Mouse (Mus musculus): ENCODE results near the gene Hrh1. TPM values are rescaled to one million over a fixed set of nuclear protein-coding genes. Genes with fewer than 3 reads are reported as not detected.

Gene Hrh1
- polyA plus RNA-seq, 1 experiment from 2014 or later: not detected

DNA sequence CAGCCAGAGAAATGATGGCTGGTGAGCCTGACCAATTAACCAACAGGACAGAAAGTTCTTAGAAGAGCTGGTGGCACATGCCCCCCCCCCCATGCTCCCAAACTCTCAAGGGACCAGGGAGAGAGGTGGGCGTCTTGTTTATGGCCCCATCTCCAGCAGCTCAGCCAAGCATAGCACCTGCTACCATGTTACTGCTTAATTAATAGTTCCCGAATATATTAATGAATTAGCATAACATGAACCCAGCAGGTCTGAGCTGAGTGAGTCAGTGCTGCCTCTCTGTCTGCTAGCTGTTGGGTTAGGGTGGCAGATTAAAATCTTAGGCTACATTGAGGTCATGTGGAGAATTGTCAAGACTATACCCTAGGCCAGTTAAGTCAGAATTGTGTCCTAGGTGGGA is 62.2 kb downstream of the Hrh1 start:
- WGBS (ENCODE audit: insufficient replicate concordance): 83% methylated on average over 2 of the region's 2 CpGs
- no peak for DNase-seq

DNA sequence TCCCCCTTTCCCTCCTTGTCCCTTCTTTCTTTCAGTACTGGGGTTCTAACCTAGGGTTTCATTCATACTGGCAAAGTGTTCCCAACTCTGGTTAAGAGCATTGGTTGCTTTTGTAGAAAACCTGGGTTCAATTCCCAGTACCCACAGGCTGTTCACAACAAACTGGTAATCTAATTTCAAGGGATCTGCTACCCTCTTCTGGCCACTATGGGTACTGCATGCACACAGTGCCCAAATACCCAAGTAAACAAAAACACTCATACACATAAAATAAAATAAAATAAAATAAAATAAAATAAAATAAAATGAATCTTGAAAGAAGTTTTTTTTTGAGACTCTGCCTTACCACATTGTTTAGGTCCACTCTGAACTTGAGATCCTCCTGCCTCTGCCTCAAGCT is 63.8 kb downstream of the Hrh1 start:
- peak; percentile 33 for DNase-seq
- H3K4me1 ChIP-seq (ENCODE audit: insufficient read depth): no peaks in the 10 kb centered on the region
- no peaks in the 10 kb centered on the region for H3K9me3 ChIP-seq (ENCODE audit: low read length)
- no peak overlapping the region for H3K4me3 ChIP-seq (ENCODE audit: low read depth, low read length)
- H3K4me2 ChIP-seq (ENCODE audit: low read depth, low read length): no peak overlapping the region
- ATAC-seq: no peak
- no peak overlapping the region for H3K27ac ChIP-seq (ENCODE audit: low read depth)
- no peaks in the 10 kb centered on the region for H3K36me3 ChIP-seq (replicated peaks; ENCODE audit: insufficient read depth, low read length)
- H3K9ac ChIP-seq (replicated peaks): no peak overlapping the region
- TF ChIP-seq CTCF (IDR thresholded peaks at IDR 0.05; ENCODE audit: low read depth) (peak; percentile 64), EP300 (IDR thresholded peaks at IDR 0.05; ENCODE audit: low read depth) (no peak)
- H3K27me3 ChIP-seq (ENCODE audit: insufficient read depth, low read length): no peaks in the 10 kb centered on the region

More for the DNA sequence above, 62.2 kb downstream of the Hrh1 start:
- H3K4me3 ChIP-seq (ENCODE audit: low read depth, low read length): no peak overlapping the region
- ATAC-seq: no peak
- H3K27me3 ChIP-seq (ENCODE audit: insufficient read depth, low read length): no peaks in the 10 kb centered on the region
- no peaks in the 10 kb centered on the region for H3K4me1 ChIP-seq (ENCODE audit: insufficient read depth)
- no peak overlapping the region for H3K9ac ChIP-seq (replicated peaks)
- no peak overlapping the region for H3K27ac ChIP-seq (ENCODE audit: low read depth)
- H3K4me2 ChIP-seq (ENCODE audit: low read depth, low read length): no peak overlapping the region
- TF ChIP-seq CTCF (IDR thresholded peaks at IDR 0.05; ENCODE audit: low read depth) (no peak), EP300 (IDR thresholded peaks at IDR 0.05; ENCODE audit: low read depth) (no peak)
- H3K9me3 ChIP-seq (ENCODE audit: low read length): no peaks in the 10 kb centered on the region; the same call in 1 of the 2 replicates
- H3K36me3 ChIP-seq (replicated peaks; ENCODE audit: insufficient read depth, low read length): no peaks in the 10 kb centered on the region

DNA sequence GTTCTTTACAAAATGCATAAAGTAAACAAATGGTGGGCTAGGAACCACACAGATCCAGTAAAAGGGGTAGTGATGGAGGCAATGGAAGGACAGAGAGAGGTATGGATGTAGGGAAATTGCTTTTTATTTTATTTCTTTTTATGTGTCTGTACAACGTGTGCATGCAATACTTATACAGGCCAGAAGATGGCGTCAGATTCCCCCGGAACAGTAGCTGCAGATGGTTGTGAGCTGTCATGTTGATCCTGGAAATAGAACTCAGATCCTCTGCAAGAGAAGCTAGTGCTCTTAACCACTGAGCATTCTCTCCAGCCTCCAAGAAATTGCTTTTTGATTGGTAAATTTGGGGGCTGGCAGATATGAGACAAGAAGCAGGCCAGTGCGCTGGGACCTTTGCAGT is 65.0 kb downstream of the Hrh1 start:
- H3K9ac ChIP-seq (replicated peaks): no peak overlapping the region
- TF ChIP-seq CTCF (IDR thresholded peaks at IDR 0.05; ENCODE audit: low read depth) (peak; percentile 49), EP300 (IDR thresholded peaks at IDR 0.05; ENCODE audit: low read depth) (no peak)
- H3K4me1 ChIP-seq (ENCODE audit: insufficient read depth): no peaks in the 10 kb centered on the region
- DNase-seq (no peak), ATAC-seq (no peak)
- H3K4me2 ChIP-seq (ENCODE audit: low read depth, low read length): no peak overlapping the region
- H3K36me3 ChIP-seq (replicated peaks; ENCODE audit: insufficient read depth, low read length): no peaks in the 10 kb centered on the region
- no peak overlapping the region for H3K4me3 ChIP-seq (ENCODE audit: low read depth, low read length)
- no peaks in the 10 kb centered on the region for H3K9me3 ChIP-seq (ENCODE audit: low read length)
- H3K27me3 ChIP-seq (ENCODE audit: insufficient read depth, low read length): no peaks in the 10 kb centered on the region
- 25% methylated on average over 4 of the region's 4 CpGs for WGBS (ENCODE audit: insufficient replicate concordance)
- H3K27ac ChIP-seq (ENCODE audit: low read depth): no peak overlapping the region

DNA sequence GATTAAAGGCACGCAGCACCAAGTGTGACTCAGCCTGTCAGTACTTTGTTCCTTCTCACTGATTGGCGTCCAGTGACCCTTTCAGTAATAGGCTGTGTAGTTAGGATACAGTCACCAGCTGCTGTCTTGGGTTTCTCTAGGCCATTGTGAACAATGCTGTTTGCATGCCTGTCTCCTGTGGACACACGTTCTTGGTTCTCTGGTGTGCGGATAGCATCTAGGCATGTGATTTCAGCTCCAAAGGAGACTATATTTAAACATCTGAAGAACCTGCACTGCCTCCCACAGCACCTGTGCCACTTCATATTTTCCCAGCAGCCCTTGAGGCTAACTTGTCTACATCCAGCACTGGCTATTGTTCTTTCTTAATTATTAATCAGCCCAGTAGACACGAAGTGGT is 75.8 kb downstream of the Hrh1 start:
- Histone ChIP-seq H3K4me2 (ENCODE audit: low read depth, low read length) (no peak overlapping the region), H3K4me3 (ENCODE audit: low read depth, low read length) (no peak overlapping the region), H3K27me3 (ENCODE audit: insufficient read depth, low read length) (no peaks in the 10 kb centered on the region), H3K9ac (replicated peaks) (no peak overlapping the region), H3K27ac (ENCODE audit: low read depth) (no peak overlapping the region), H3K36me3 (replicated peaks; ENCODE audit: insufficient read depth, low read length) (no peaks in the 10 kb centered on the region), H3K4me1 (ENCODE audit: insufficient read depth) (no peaks in the 10 kb centered on the region), H3K9me3 (ENCODE audit: low read length) (no peaks in the 10 kb centered on the region)
- no peak for ATAC-seq
- TF ChIP-seq CTCF (IDR thresholded peaks at IDR 0.05; ENCODE audit: low read depth) (no peak), EP300 (IDR thresholded peaks at IDR 0.05; ENCODE audit: low read depth) (no peak)
- no peak for DNase-seq
- 69% methylated on average over 5 of the region's 5 CpGs for WGBS (ENCODE audit: insufficient replicate concordance)

DNA sequence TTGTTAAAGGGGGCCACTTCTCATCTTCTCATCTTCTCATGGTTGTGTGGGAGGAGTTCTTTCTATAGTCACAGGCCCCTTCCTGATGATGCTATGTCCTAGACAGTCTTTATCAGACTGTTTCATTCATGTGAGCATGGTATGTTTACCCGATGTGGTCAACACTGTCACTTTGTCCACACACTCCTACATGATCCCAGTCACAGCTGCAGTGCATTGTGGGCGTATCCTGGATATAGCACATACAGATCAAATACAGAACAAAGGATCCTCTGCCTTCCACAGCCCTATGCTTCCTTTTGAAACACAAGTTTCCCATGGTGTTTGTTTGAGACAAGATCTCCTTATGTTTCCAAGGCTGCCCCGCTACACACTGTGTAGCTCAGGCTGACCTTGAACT is 76.3 kb downstream of the Hrh1 start:
- TF ChIP-seq CTCF (IDR thresholded peaks at IDR 0.05; ENCODE audit: low read depth) (no peak), EP300 (IDR thresholded peaks at IDR 0.05; ENCODE audit: low read depth) (no peak)
- H3K27me3 ChIP-seq (ENCODE audit: insufficient read depth, low read length): no peaks in the 10 kb centered on the region
- no peak for ATAC-seq
- no peaks in the 10 kb centered on the region for H3K4me1 ChIP-seq (ENCODE audit: insufficient read depth)
- H3K9ac ChIP-seq (replicated peaks): no peak overlapping the region
- no peak for DNase-seq
- WGBS (ENCODE audit: insufficient replicate concordance): 74% methylated on average over 3 of the region's 3 CpGs
- no peak overlapping the region for H3K27ac ChIP-seq (ENCODE audit: low read depth)
- no peak overlapping the region for H3K4me2 ChIP-seq (ENCODE audit: low read depth, low read length)
- H3K36me3 ChIP-seq (replicated peaks; ENCODE audit: insufficient read depth, low read length): no peaks in the 10 kb centered on the region
- H3K9me3 ChIP-seq (ENCODE audit: low read length): no peaks in the 10 kb centered on the region
- H3K4me3 ChIP-seq (ENCODE audit: low read depth, low read length): no peak overlapping the region

DNA sequence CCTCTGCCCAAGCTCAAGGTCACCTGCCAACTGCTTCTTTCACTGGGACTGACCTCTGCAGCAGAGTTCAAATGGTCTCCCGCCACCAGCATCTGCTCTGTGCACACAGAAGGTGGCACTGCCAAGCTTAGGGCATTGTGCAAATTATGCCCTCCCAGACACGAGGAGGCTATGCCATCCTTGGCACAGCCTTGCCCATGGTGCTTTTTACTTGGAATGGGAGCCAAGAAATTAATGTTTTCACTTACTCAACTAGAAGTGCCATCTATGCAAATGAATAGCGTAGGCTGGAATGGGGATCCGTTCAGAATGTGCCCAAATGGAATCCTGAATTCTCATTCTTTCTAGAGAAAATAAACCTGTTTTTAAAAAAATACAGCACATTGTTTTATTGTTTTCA is 77.2 kb downstream of the Hrh1 start:
- no peak for ATAC-seq
- WGBS (ENCODE audit: insufficient replicate concordance): 75% methylated on average over 4 of the region's 4 CpGs
- H3K36me3 ChIP-seq (replicated peaks; ENCODE audit: insufficient read depth, low read length): no peaks in the 10 kb centered on the region
- H3K4me2 ChIP-seq (ENCODE audit: low read depth, low read length): no peak overlapping the region
- H3K4me3 ChIP-seq (ENCODE audit: low read depth, low read length): no peak overlapping the region
- H3K4me1 ChIP-seq (ENCODE audit: insufficient read depth): no peaks in the 10 kb centered on the region
- no peaks in the 10 kb centered on the region for H3K27me3 ChIP-seq (ENCODE audit: insufficient read depth, low read length)
- H3K9ac ChIP-seq (replicated peaks): no peak overlapping the region
- no peaks in the 10 kb centered on the region for H3K9me3 ChIP-seq (ENCODE audit: low read length)
- TF ChIP-seq EP300 (IDR thresholded peaks at IDR 0.05; ENCODE audit: low read depth) (no peak), CTCF (IDR thresholded peaks at IDR 0.05; ENCODE audit: low read depth) (no peak)
- no peak for DNase-seq
- H3K27ac ChIP-seq (ENCODE audit: low read depth): no peak overlapping the region

DNA sequence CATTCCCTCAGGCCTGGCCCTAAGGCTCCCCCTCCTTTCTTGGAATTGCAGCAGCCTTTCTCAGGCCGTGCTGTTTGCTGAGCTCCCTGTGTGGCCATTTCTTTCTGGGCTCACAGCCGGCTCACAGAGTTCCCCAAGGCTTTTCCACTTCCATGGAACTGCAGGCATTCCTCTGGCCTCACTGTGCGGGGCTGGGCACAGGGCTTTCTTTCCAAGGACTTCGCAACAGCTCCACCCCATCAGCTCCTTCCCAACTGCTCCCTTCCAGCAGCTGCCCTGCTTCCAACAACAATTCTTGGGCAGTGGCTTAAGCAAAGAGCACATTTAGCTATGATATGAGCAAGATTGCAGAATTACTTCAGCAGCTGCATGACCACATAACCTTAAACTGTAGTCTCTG is 81.0 kb downstream of the Hrh1 start:
- no peaks in the 10 kb centered on the region for H3K4me1 ChIP-seq (ENCODE audit: insufficient read depth)
- DNase-seq (no peak), ATAC-seq (no peak)
- H3K27ac ChIP-seq (ENCODE audit: low read depth): no peak overlapping the region
- 52% methylated on average over 4 of the region's 4 CpGs for WGBS (ENCODE audit: insufficient replicate concordance)
- TF ChIP-seq CTCF (IDR thresholded peaks at IDR 0.05; ENCODE audit: low read depth) (no peak), EP300 (IDR thresholded peaks at IDR 0.05; ENCODE audit: low read depth) (no peak)
- H3K4me3 ChIP-seq (ENCODE audit: low read depth, low read length): no peak overlapping the region
- no peaks in the 10 kb centered on the region for H3K9me3 ChIP-seq (ENCODE audit: low read length)
- H3K36me3 ChIP-seq (replicated peaks; ENCODE audit: insufficient read depth, low read length): no peaks in the 10 kb centered on the region
- no peak overlapping the region for H3K9ac ChIP-seq (replicated peaks)
- H3K4me2 ChIP-seq (ENCODE audit: low read depth, low read length): no peak overlapping the region
- H3K27me3 ChIP-seq (ENCODE audit: insufficient read depth, low read length): no peaks in the 10 kb centered on the region
